Mouse (Mus musculus): ENCODE measurements around the gene I830077J02Rik.
"Not testable (repeated sequence)": the region's sequence is repeated elsewhere in the genome, so short reads cannot be mapped to it uniquely, and the experiment has no call there.

The I830077J02Rik gene

DNA sequence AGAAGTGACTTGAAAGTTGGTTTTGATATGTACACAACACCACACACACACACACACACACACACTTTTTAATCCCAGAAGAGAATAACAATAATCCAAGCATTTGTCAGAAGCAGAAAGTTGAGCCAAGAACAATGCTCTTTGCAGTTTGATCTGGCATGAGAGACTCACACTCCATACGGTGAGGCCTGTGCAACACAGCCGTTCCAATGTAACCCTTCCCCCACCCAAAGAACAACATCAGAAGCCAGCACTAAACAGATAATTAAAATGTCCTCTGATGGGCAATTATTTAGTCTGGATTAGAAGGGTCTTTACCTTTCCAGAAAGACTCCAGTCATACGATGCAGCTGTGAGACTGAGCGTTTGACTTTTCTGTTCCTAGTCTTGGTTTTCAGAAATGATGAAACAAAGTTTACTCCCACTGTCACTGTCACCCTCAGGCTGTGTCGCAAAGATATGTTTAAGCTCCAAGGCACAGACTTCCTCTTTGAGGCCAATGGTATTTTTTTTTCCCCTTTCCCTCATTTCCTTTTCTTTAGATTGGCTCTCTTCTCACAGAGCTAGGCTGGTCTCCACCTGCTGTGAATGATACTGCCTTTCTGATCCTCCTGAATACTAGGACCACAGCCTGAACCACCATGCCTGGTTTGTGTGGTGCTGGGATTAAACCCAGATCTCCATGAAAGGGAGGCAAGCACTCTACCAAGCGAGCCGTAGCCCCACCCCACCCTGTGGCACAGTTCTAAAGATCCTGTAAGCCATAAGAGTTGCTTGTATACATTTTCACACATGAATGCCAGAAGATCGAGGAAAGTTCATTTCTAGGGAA, at the start of gene I830077J02Rik:
Gene I830077J02Rik (minus strand): TSS at position 425 of the 832 bp plus-strand sequence.
- no peak for DNase-seq

DNA sequence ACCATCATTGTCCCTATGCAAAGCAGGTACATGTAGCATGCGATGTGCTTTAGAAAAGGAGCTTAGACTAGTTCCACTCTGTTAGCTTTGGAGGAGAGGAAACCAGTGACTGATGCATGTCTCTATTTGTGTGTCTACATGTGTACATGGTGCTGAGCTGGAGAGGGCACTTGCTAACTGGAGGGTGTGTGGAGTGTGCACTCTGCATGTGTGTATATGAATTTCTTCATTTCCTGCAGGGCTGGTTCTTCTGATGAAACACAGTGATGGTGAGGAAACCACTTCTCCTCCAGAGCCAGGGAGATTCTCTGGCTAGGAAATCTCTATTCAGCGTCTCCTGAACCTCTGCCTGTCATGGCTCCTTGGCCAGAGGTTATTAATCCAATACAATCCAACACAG, 41.7 kb upstream of the I830077J02Rik start:
- DNase-seq: no peak

DNA sequence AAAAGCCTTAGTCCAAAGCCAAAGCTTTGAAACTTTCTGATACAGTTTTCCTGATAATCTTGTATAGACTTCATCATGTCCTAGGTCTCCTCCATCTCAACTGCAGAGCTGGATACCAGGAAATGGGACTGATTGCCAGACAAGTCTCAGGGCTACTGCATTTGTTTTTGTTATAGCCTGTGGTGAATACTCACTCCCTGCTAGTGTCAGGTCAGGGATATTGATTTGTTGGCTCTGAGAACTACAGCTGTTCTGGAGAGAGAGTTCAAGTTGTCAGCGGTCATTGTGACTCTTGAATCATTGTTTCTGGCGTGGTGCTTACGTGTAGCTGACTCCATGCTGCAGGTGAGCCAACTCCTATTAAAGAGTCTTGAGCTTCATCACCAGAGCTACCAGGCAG, 40.9 kb upstream of the I830077J02Rik start, which contains the start of gene Ovgp1:
Gene Ovgp1 (plus strand): TSS at position 301 of the 400 bp plus-strand sequence.
- no peak for DNase-seq

DNA sequence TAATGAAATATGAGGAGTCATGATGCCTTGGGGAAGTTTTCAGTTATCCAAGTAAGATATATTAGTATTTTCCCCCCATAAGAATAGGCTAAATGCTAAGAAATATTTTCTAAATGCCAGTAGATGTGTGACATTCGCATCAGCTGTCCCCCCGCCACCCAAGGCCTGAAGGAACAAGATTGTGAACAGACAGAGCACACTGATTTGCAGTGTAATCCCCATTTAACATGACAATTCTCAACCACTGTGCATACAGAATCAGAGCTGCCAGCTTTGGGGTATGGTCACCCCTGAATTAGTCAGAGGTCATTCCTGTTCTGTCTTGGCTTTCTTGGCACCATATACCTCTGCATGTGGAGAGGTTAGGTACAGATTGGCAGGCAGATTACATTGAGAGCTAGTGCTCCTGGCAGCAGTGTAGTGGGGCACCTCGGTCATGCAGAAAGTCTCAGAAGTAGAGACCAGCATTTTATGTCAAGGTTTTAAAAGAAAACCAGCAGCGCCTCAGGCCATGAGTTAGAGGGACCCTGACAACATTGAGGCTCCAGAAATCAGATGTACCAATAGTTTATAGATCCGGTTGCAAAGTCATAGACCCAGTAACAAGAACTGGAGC, 39.5 kb upstream of the I830077J02Rik start:
- DNase-seq: no peak

DNA sequence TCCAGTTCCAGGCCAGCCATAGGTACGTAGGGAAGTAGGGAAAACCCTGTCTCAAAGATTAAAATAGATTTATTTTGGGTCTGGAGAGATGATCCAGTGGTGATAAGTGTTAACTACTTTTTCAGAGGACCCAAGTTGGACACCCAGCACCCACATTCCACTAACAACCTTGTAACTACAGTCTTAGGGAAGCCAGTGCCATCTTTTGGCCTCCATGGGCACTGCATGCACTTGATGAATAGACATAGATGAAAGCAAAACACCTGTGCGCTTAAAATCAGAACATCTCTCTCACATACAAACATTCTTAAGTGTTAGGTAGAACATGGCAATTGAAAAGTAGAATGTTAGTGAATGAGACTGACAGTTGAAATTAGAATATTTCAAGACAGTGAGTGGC, 28.2 kb upstream of the I830077J02Rik start:
- peak; percentile 20 for DNase-seq

DNA sequence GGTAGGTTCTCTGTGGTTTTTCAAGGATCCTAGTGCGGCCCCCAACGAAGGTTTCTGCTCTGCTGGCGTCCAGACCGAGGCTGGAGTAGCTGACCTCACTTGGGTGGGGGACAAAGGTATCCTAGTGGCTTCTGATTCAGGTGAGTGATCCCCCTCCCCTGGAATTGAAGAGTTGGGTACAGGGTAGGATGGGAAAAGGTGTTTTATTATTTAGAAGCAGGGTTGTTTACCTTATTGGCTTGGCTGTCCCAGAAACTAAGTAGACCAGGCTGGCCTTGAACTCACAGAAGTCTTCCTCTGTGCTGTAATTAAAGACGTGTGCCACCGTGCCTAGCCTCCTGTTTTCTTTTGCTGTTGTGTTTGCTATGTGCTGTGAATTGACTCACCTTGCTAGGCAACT, 27.5 kb upstream of the I830077J02Rik start, which contains the start of gene Atp5f1:
Gene Atp5f1 (minus strand): TSS at position 101 of the 400 bp plus-strand sequence.
- DNase-seq: no peak

DNA sequence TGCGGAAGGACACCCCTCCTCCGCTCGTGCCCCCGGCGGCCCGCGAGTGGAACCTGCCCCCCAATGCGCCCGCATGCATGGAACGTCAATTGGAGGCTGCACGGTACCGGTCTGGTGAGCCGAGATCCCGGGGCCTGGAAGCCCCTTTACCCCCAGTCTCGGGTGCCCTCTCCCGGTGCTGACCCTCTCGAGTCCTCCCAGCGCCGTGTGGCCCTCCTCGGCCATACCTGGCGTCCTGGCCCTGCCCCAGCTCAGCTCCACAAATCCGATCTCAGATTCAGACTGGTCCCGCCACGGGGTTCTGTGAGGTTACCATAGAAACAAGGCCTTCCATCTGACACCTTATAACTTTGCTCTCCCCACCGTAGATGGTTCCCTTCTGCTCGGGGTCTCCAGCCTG, 27.1 kb upstream of the I830077J02Rik start:
- no peak for DNase-seq

DNA sequence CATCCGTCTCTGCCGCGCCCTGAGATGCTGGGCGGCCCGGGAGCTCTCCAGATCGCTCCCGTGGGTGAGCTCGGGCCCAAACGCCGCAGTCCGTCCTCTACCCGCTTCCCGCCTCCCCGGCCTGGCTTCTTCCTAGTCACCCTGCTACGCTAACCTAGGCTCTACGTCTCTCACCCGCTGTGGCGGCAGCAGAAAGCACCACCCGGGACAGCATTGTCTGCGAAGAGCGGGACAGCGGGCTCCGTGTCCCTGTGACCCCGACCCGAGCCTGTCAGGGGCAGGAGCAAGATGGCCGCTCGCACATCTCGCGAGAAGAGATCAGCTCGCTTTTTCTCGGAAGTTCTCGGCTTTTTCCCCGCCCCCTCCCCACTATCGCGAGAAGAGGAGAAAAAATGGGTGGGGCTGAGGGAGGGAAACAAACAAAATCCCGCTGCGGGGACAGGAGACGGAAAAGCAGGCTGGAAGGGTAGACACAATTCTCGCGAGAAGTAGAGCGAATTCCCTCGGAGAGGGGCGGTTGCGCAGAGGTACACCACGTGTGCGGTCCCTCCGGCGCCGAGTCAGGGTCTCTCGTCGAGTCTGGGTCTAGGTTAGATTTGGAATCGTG, 26.6 kb upstream of the I830077J02Rik start, which contains the start of gene Wdr77:
Gene Wdr77 (plus strand): TSS at position 396 of the 607 bp plus-strand sequence.
- DNase-seq: peak; percentile 96

DNA sequence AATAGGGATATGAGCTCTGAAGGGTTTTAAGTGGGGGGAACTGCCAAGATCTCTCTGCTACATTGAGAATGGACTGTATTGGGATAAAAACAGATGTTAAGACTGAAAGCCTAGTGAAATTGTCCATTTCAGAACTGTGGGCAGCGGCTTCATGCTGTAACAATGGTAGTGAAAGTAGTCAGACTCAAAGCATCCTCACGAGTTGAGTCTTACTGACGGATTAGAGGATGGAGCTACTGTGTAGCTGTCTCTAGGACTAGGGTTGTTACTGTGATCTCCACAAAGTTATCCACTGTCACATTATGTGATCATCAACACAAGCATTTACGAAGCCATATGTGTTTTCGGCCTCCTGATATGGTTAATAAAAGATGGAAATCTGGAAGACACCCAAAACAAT, 25.7 kb upstream of the I830077J02Rik start:
- no peak for DNase-seq

DNA sequence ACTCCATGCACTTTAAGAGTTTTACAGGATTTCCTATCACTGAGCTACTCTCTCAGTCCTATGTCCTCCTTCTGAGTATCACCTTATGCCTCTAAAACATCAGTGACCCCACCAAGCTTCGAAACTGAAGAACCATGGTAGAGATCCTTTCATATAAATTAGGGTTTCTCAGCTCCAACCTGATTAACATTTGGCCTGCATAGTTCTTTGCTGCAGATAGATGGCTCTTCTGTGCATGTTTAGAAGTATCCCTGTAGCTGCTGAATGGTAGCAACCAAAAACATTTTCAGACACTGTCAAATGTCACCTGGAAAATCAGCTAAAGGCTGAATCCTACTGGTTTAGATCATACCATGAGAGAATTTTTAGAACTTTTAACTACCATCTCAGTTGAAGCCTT, 24.8 kb upstream of the I830077J02Rik start:
- DNase-seq: no peak

DNA sequence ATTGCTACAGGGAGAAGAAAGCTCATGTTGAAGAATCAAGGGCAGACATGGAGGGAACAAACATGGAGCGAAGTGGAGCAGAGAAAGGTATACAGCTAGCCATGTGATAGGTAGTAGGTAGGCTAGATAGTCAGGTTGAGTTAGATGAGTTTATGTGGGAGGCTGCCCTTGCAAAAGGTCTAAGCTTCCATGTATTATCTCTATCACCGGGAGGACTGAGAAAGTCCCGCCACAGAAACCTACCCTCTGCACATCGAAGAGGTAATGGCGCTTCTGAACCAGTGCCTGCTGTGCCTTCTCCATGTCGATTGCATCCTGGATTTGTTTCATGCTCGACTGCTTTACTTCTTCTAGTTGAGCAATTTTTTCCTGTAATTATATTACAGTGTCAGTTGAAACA, 18.9 kb upstream of the I830077J02Rik start:
- DNase-seq: no peak

DNA sequence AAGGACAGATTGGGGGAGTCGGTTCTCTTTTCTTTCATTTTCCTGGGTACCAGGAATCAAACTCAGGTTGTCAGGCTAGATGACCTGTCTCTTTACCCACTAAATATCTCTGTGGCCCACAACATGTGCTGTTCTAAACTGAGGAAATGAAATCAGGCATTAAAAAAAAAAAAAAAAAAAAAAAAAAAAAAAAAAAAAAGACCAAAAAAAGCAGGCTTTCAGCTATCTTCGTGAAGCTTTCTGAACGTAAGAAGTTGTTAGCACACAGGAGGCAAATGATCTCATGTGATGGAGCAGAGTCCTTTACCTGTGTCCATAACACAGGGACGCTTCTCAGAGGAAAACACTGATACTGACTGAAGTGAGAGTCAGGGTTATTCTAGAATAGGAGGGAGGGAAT, 3.6 kb upstream of the I830077J02Rik start:
- DNase-seq: no peak

DNA sequence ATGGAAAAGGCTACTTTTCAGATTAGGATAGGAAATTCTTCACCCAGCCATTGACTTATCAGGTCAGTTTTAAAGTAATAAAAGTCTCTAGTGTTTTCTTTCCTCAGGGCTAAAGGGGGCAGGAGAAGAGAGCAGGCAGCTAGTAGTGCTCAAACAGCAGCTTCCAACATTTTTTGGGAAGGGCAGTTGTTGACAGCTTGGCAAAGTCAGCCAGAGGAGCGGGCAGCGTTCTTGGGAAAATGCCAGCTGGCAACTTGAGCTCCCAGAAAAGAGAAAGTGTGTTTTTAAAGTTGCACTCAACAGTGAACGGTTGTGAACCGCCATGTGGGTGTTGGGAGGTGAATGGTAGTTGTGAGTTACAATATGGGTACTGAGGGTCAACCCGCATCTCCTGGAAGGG, 2.6 kb upstream of the I830077J02Rik start:
- DNase-seq: peak; percentile 8

DNA sequence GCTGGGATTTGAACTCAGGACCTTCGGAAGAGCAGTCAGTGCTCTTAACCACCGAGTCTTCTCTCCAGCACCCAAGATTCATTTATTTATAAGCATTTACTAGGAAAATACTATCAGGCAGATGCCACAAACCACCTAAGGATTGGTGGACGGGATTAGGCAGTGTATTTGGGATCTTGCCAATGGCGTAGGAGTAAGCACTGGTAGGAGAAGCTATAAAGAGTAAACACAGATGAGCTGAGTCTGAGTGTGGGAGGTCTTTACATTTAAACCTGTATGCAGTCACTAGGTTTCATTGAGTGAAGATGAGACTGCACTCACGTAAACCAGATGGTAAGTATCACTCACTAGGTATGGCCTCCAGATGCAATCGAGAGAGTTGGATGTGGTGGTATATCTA, 1.5 kb upstream of the I830077J02Rik start:
- DNase-seq: no peak

DNA sequence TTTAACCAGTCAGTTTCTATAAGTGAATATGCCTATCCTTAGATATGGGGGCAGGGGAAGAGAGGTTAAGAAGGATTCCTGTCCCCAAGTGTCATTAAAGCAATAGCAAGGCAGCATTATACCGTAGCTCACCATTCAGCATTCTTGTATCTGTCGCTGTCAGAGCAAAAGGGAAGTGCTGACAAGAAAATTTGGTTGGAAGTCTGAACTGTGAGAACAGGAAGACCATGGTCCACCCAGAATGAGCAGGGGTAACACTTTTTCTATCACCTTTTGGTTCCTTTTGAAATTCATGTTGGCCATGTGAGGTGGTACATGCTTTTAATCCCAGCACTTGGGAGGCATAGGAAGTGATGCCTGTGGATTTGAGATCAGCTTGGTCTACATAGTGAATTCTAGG, 1.4 kb downstream of the I830077J02Rik start:
- DNase-seq: no peak

DNA sequence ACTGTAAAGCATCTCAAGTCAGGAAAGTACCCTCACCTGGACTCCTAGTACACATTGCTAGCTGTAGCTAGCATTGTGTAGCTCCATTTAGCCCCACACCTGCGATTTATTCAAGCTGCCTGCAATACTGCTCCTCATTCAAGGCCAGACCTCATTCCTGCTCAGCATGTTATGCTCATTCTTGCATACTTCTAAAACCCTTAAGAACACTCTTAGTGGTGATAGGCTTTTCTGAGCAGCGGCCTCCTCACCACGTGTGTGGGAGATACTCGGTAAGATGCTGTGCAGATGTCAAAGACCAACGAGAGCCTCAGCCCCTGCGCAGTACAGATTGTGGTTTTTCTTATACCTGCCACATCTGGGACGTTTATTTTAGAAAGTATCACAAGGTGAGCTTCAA, 2.6 kb downstream of the I830077J02Rik start:
- DNase-seq: no peak

DNA sequence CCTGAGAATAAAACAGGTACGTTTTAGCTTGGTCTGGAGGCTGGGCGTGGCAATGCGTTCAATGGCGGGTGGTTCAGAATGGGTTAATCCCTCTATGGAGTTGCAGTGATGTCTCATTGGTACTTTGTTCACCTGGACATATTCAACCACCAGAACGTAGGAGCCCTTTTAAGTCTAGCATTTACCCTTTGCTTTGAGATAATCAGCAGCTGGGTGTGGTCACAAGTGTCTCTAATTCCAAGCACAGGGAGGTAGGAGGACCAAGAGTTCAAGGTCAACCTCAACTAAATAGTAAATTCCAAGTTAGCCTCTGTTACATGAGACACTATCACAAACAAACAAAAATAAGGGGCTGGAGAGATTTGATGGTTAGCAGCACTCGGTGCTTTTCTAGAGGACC, 3.7 kb downstream of the I830077J02Rik start:
- no peak for DNase-seq

DNA sequence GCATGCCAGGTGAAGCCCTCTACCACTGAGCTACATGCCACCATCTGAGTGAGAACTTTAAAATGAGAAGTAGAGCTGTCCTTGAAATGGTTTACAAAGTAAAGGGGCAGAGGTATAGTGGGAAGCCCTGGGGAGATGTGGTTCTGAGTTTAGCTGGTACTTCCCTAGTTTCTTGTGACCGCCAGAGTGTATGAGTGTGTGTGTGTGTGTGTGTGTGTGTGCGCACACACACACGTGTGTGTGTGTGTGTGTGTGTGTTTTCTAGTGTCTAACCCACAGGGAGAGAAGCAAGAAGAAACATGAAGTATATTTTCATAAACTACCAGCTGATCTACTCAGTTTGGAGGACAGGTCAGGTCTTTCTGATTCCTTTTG, 4.3 kb downstream of the I830077J02Rik start:
- DNase-seq: no peak

DNA sequence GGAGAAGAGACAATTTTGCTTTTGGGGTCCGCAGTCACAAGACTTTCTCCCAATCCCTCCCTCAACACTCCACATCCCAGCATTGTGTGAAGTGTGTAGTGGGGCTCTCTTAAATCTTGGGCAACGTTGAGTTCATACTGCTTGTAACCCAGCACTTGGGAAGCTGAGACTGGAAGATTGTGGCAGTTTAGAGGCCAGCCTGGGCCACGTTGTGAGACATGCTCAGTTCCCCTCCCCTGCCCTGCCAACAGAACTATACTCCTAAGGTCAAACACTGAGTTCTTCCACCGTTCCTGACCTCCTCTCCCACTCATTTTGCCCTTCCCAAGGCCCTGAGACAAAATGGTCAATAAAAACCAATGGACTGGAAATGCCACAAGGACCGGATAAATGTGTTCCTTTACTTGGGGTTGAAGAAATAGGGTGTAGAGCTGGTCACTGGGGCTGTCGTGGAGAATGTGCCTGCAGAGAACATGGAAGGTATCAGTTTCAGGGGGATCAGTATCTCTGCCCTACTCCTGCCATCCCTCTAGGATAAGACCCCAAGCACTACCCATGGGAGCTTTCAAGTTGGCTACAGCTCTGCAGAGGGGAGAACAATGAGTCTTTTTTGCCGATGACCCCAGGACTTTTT, 4.8 kb downstream of the I830077J02Rik start:
- no peak for DNase-seq

DNA sequence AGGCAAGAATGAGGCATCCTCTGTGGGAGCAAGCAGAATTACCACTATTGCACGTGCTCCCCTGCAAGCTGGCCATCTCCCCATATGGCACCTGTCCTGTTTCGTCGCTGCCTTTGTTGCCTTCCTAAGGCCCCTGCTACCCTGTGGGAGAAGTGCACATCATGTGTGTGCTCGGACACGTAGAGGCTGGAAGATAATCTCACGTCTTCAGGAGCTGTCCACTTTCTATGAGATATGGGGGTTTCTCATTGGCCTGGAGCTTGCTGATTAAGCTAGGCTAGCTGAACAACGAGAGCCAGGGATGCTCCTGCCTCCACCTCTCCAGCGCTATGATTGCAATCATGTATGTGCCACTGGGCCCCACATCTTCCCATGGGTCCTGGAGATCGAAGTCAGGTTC, 7.8 kb downstream of the I830077J02Rik start:
- no peak for DNase-seq

DNA sequence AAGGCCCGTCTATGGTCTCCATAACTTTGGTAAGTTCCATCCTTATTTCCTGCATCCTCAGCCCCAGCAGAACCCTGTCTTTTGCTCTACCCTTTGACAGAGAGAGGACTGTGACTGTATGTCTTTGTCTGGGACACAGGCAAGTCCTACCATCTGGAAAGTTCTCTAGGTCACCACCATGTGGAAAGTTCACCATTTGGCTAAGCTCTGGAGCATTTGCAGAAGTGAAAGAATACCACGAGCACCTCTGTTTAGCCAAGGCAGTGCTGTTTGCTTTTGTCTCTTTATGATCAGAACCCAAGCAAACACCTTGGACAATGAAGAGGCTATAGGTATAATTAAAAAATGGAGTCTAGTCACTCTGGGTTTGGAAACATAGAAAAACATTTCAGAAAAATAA, 10.5 kb downstream of the I830077J02Rik start:
- no peak for DNase-seq

DNA sequence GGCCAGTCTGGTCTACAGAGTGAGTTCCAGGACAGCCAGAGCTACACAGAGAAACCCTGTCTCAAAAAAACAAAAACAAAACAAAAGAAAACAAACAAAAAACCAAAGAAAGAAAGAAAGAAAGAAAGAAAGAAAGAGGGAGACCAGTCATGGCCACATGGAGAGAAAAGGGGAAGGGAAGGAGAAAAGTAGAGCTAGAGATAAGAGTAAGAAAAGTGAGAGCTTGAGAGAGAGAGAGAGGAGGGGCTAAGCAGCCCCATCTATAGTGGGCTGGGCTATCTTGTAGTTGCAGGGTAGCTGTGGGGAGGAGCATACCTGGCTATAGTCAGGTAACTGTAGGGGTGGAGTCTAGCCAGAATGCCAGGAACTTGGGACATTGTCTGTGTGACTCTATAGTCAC, 11.7 kb downstream of the I830077J02Rik start:
- DNase-seq: not testable (repeated sequence)

DNA sequence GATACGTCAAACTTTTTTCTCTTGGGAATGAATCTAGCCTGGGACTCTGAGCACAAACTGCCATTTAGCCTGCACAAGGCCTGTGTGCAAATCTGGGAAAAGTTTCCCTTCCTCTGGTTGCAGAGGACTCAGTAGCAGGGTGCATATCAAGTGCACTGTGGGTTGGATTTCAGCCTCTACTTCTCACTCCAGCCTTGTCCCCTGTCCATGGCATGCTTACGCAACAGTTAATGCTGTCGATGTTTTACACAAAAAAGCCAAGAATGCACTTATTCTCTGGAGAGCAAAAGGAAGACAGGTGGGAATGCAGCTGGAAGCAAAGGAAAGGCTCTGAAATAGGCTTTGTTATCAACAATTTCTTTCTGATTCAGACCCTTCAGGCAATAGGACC, 14.1 kb downstream of the I830077J02Rik start:
- DNase-seq: no peak

Data from cerebellum, adult 9-11 months (tissue).